Mouse (Mus musculus) C2C12 (cell line): ENCODE measurements around the gene Fcho2.

Source experiments
- CTCF ChIP-seq: IDR thresholded peaks from one replicate; pipeline ENCODE4 v1.5.1; 2011; ENCODE audit not compliant: control insufficient read depth, insufficient read depth, insufficient read length
- FOSL1 ChIP-seq: IDR thresholded peaks from one replicate; pipeline ENCODE4 v1.8.0; 2011; ENCODE audit warnings: mild to moderate bottlenecking, low read length; ENCODE audit not compliant: poor library complexity, insufficient read depth, severe bottlenecking
- MAX ChIP-seq: IDR thresholded peaks from one replicate; pipeline ENCODE4 v1.6.1; 2011; ENCODE audit warnings: mild to moderate bottlenecking, control low read depth
- USF1 ChIP-seq: IDR thresholded peaks from one replicate; pipeline ENCODE4 v1.6.1; 2011; ENCODE audit warnings: low read depth, mild to moderate bottlenecking, control low read depth, moderate library complexity

GRCm38 (mm10) chr13:98699982-98700540 is 115.2 kb downstream of the Fcho2 start:
- TF ChIP-seq CTCF (no peak), MAX (no peak), USF1 (no peak), FOSL1 (no peak)
